In genomic region chr16:73957675-73958523, GRCm38 (mm10) we compare ENCODE assay signal across 25 mouse cellular contexts.
DNase-seq lines count a peak whose midpoint lies in the region; ATAC-seq and TF ChIP-seq lines count a peak whose summit lies in the region.
"Had no signal": no experiment of that assay in that cellular context is flagged by ENCODE, and none has a peak within 500 bp of the region (broad histone marks: within the 10 kb centered on the region; RNA-seq: fewer than 3 reads in every experiment).

No protein-coding gene starts in this region.

- H3K4me2 ChIP-seq in kidney, embryonic 16.5 days (replicated peaks; ENCODE audit: low read depth, low read length), result no peak overlapping the region
- H3K4me2 ChIP-seq in lung, postnatal 0 days (replicated peaks; ENCODE audit: low read depth, low read length), result no peak overlapping the region
- H3K4me2 ChIP-seq: heart, embryonic 13.5 days; hindbrain, embryonic 14.5 days had no signal

- H3K27ac ChIP-seq in kidney, embryonic 16.5 days (ENCODE audit: low read length), result peak overlapping the region; percentile 65
- no peak overlapping the region for H3K27ac ChIP-seq in lung, postnatal 0 days (ENCODE audit: low read length)
- 0 out of 2 replicates have a peak overlapping the region, but pooled peaks have one; percentile 19 for H3K27ac ChIP-seq in limb, embryonic 10.5 days
- H3K27ac ChIP-seq: forebrain, embryonic 10.5 days; heart, adult 2 months; heart, embryonic 10.5 days; heart, embryonic 13.5 days; hindbrain, embryonic 14.5 days; hindbrain, postnatal 0 days had no signal

- H3K9me3 ChIP-seq in kidney, embryonic 16.5 days (ENCODE audit: low read length), result no peaks in the 10 kb centered on the region
- H3K9me3 ChIP-seq in lung, postnatal 0 days (ENCODE audit: low read length), result no peaks in the 10 kb centered on the region
- no peaks in the 10 kb centered on the region for H3K9me3 ChIP-seq in limb, embryonic 10.5 days (replicated peaks)
- H3K9me3 ChIP-seq: forebrain, embryonic 10.5 days; heart, embryonic 10.5 days; heart, embryonic 13.5 days had no signal

- H3K36me3 ChIP-seq in kidney, embryonic 16.5 days (ENCODE audit: insufficient read depth, low read length), result no peaks in the 10 kb centered on the region
- no peaks in the 10 kb centered on the region for H3K36me3 ChIP-seq in lung, postnatal 0 days (ENCODE audit: insufficient read depth, low read length)
- H3K36me3 ChIP-seq in limb, embryonic 10.5 days, result peaks cover 11% of the 10 kb centered on the region; the same call in 1 of the 2 replicates
- H3K36me3 ChIP-seq: forebrain, embryonic 10.5 days; heart, embryonic 10.5 days; heart, embryonic 13.5 days had no signal

- no peak overlapping the region for H3K4me3 ChIP-seq in kidney, embryonic 16.5 days (ENCODE audit: low read length)
- no peak overlapping the region for H3K4me3 ChIP-seq in lung, postnatal 0 days (ENCODE audit: low read depth, low read length)
- H3K4me3 ChIP-seq in limb, embryonic 10.5 days, result no peak overlapping the region
- H3K4me3 ChIP-seq: forebrain, embryonic 10.5 days; heart, adult 2 months; heart, embryonic 10.5 days; heart, embryonic 13.5 days had no signal

- no peak overlapping the region for H3K9ac ChIP-seq in kidney, embryonic 16.5 days (replicated peaks; ENCODE audit: low read length)
- no peak overlapping the region for H3K9ac ChIP-seq in lung, postnatal 0 days (replicated peaks; ENCODE audit: low read depth)
- H3K9ac ChIP-seq: forebrain, postnatal 0 days; heart, embryonic 13.5 days; hindbrain, embryonic 14.5 days had no signal

- DNase-seq in kidney, postnatal 25 days, result no peak
- peak; percentile 12 for DNase-seq in lung, postnatal 0 days (ENCODE audit: low spot score)
- DNase-seq in lung, postnatal 25 days (ENCODE audit: low spot score), result no peak
- no peak for DNase-seq in limb, embryonic 10.5 days (ENCODE audit: low spot score)
- DNase-seq in layer of hippocampus, adult 9-11 months, result no peak
- DNase-seq: adrenal gland, adult 8-10 months; adrenal gland, postnatal 25 days; cerebellum, adult 11-12 months; cerebellum, adult 8-10 months; cerebellum, postnatal 10 days; cerebellum, postnatal 36 days; forebrain, postnatal 0 days; gastrocnemius, postnatal 25 days; heart, adult 2 months; heart, postnatal 14 days; heart, postnatal 4 days had no signal

- peaks cover 3% of the 10 kb centered on the region; the same call in 1 of the 2 replicates for H3K4me1 ChIP-seq in kidney, embryonic 16.5 days (ENCODE audit: insufficient read depth, low read length)
- no peaks in the 10 kb centered on the region for H3K4me1 ChIP-seq in lung, postnatal 0 days (ENCODE audit: insufficient read depth, low read depth, low read length)
- H3K4me1 ChIP-seq in limb, embryonic 10.5 days, result peaks cover 25% of the 10 kb centered on the region
- H3K4me1 ChIP-seq: heart, embryonic 10.5 days; heart, embryonic 13.5 days had no signal

- H3K27me3 ChIP-seq in kidney, embryonic 16.5 days (ENCODE audit: insufficient read depth, low read length), result no peaks in the 10 kb centered on the region
- no peaks in the 10 kb centered on the region for H3K27me3 ChIP-seq in lung, postnatal 0 days (replicated peaks; ENCODE audit: insufficient read depth, low read length)
- no peaks in the 10 kb centered on the region for H3K27me3 ChIP-seq in limb, embryonic 10.5 days (ENCODE audit: low read depth, poor library complexity, severe bottlenecking)
- H3K27me3 ChIP-seq: heart, embryonic 13.5 days had no signal

- peak; percentile 84 for ATAC-seq in kidney, embryonic 16.5 days (ENCODE audit: low FRiP score, low TSS enrichment)
- no peak for ATAC-seq in lung, postnatal 0 days
- no peak for ATAC-seq in frontal cortex, adult (ENCODE audit: low TSS enrichment)
- ATAC-seq: activated CD4-positive, CD25-positive, alpha-beta regulatory T cell, adult 4 months; forebrain, embryonic 14.5 days; forebrain, postnatal 0 days; hindbrain, postnatal 0 days had no signal

- no peak for TF ChIP-seq CTCF in lung, postnatal 0 days (IDR thresholded peaks at IDR 0.05)

- TF ChIP-seq EP300 in lung, postnatal 0 days (IDR thresholded peaks at IDR 0.05), result no peak

- 26% methylated on average over 3 of the region's 3 CpGs for WGBS in kidney, embryonic 16.5 days
- 80% methylated on average over 3 of the region's 3 CpGs for WGBS in lung, postnatal 0 days
- WGBS in limb, embryonic 10.5 days, result 86% methylated on average over 3 of the region's 3 CpGs
